Mouse (Mus musculus) neural tube, postnatal 0 days (tissue): ENCODE results near the gene Camkmt. TPM values are rescaled to one million over a fixed set of nuclear protein-coding genes. Genes with fewer than 3 reads are reported as not detected.

Experiments used
- polyA plus RNA-seq: library from polyadenylated mRNA; unstranded; fragments of >200 nt; fragmentation: Nextera tagmentation; extraction: Ambion mirVana; gene quantifications from 2 replicates; pipeline ENCODE4 v1.2.1, GENCODE M21; 2015

Gene Camkmt
- polyA plus RNA-seq, result 20.8 and 21.9 TPM in 2 replicates

DNA sequence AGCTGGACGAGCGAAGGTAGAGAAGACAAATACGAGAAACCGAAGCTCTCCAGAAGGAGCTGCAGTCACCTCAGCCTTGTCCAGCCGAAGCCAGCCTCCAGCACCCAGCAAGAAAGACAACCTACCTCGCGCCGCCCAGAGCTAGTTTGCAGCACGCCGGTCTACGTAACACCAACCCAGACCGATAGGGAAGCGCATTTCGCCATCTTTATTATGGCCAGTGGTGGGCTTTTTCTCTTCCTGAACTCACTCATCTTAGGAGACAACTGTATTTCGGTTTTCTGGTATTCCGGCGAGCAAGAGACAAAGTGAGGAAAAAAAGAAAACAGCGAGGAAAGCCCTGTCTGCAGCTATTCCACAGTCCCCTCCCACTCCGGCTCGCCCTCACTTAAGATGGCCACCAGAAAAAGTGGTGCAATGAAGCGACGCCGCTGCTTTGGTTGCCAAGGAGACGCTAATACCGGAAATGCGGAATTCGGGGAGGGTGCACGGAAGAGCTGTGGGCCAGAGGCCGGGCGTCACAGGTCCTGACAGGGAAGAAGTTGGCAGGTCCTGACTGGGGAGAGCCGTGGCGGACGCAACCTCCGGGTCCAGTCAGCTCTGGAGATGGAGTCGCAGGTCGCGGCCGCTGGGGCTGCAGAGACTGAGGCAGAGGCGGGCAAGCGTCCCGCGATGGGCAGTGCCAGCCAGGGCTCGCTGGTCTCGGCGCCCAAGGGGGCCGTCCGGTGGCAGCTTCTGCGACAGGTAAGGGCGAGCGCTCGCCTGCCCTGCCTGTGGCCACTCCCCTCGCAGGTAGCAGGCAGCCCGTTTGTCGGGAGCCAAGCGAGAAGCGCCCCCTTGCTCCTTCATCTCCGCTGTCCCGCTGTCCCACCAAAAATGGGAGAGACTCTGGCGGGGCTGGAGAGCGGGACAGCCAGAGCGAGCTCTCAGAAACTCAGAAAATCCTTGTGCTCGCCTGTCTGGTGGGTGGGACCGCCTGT is at the start of gene Camkmt, which contains the start of gene Prepl:
Camkmt (plus strand) TSS at position 433 of the 980 bp plus-strand sequence.
Prepl (minus strand) TSS at position 122 of the 980 bp plus-strand sequence.

Other genes with a start within 250 kb of the Camkmt start
- 67.5 and 68.6 TPM in 2 replicates for gene Ppm1b, start 133.8 kb upstream of the Camkmt start, polyA plus RNA-seq
- 0.12 and 0.18 TPM in 2 replicates for gene Slc3a1, start 62.2 kb upstream of the Camkmt start, polyA plus RNA-seq
- 138 and 140 TPM in 2 replicates for gene Prepl, start 311 bp upstream of the Camkmt start, polyA plus RNA-seq